Mouse (Mus musculus): ENCODE data around the gene Rapgef5. TPM values are rescaled to one million over a fixed set of nuclear protein-coding genes. Genes with fewer than 3 reads are reported as not detected.

Gene Rapgef5
- polyA plus RNA-seq, 1 experiment = 5.2 TPM

GRCm38 (mm10) chr12:117658821-117659220 lies 142.5 kb downstream of the Rapgef5 start:
- no peak for DNase-seq (ENCODE audit: low read depth, low spot score)
- 77% methylated on average over 6 of the region's 6 CpGs for whole genome bisulfite sequencing

GRCm38 (mm10) chr12:117660361-117660760 lies 144.1 kb downstream of the Rapgef5 start:
- no peak for DNase-seq (ENCODE audit: low read depth, low spot score)
- WGBS = 69% methylated on average over 4 of the region's 4 CpGs

- 77% methylated on average over 6 of the region's 6 CpGs for WGBS
- no peak for DNase-seq (ENCODE audit: low read depth, low spot score)
Observed at GRCm38 (mm10) chr12:117661871-117662270, 145.6 kb downstream of the Rapgef5 start.

GRCm38 (mm10) chr12:117663637-117664036 lies 147.4 kb downstream of the Rapgef5 start:
- no peak for DNase-seq (ENCODE audit: low read depth, low spot score)
- 61% methylated on average over 5 of the region's 5 CpGs for WGBS

- WGBS = 81% methylated on average over 5 of the region's 5 CpGs
Observed at GRCm38 (mm10) chr12:117664644-117665043, 148.4 kb downstream of the Rapgef5 start.

GRCm38 (mm10) chr12:117666391-117666790 lies 150.1 kb downstream of the Rapgef5 start:
- WGBS = 96% methylated on average over 3 of the region's 3 CpGs
- DNase-seq (ENCODE audit: low read depth, low spot score) = no peak

More at GRCm38 (mm10) chr12:117664644-117665043, 148.4 kb downstream of the Rapgef5 start:
- DNase-seq (ENCODE audit: low read depth, low spot score) = no peak

GRCm38 (mm10) chr12:117669610-117670400 lies 153.5 kb downstream of the Rapgef5 start:
- 80% methylated on average over 10 of the region's 10 CpGs for WGBS
- DNase-seq (ENCODE audit: low read depth, low spot score) = no peak

GRCm38 (mm10) chr12:117673188-117673587 lies 156.9 kb downstream of the Rapgef5 start:
- WGBS = 68% methylated on average over 2 of the region's 2 CpGs

GRCm38 (mm10) chr12:117674511-117674910 lies 158.2 kb downstream of the Rapgef5 start:
- 99% methylated on average over 2 of the region's 2 CpGs for WGBS

More at GRCm38 (mm10) chr12:117673188-117673587, 156.9 kb downstream of the Rapgef5 start:
- no peak for DNase-seq (ENCODE audit: low read depth, low spot score)

GRCm38 (mm10) chr12:117676265-117676664 lies 160.0 kb downstream of the Rapgef5 start:
- DNase-seq (ENCODE audit: low read depth, low spot score) = peak; percentile 10
- WGBS = 44% methylated on average over 4 of the region's 4 CpGs

More at GRCm38 (mm10) chr12:117674511-117674910, 158.2 kb downstream of the Rapgef5 start:
- no peak for DNase-seq (ENCODE audit: low read depth, low spot score)

- WGBS = 68% methylated on average over 3 of the region's 3 CpGs
- no peak for DNase-seq (ENCODE audit: low read depth, low spot score)
Observed at GRCm38 (mm10) chr12:117678916-117679315, 162.6 kb downstream of the Rapgef5 start.

- 48% methylated on average over 4 of the region's 4 CpGs for WGBS
- no peak for DNase-seq (ENCODE audit: low read depth, low spot score)
Observed at GRCm38 (mm10) chr12:117679795-117680194, 163.5 kb downstream of the Rapgef5 start.

GRCm38 (mm10) chr12:117681273-117681672 lies 165.0 kb downstream of the Rapgef5 start:
- 90% methylated on average over 4 of the region's 4 CpGs for WGBS
- no peak for DNase-seq (ENCODE audit: low read depth, low spot score)

- WGBS = 67% methylated on average over 2 of the region's 2 CpGs
- no peak for DNase-seq (ENCODE audit: low read depth, low spot score)
Observed at GRCm38 (mm10) chr12:117683377-117683776, 167.1 kb downstream of the Rapgef5 start.

GRCm38 (mm10) chr12:117683984-117684383 lies 167.7 kb downstream of the Rapgef5 start:
- DNase-seq (ENCODE audit: low read depth, low spot score) = no peak
- whole genome bisulfite sequencing = 74% methylated on average over 3 of the region's 3 CpGs

- 65% methylated on average over 3 of the region's 3 CpGs for WGBS
- no peak for DNase-seq (ENCODE audit: low read depth, low spot score)
Observed at GRCm38 (mm10) chr12:117684788-117685187, 168.5 kb downstream of the Rapgef5 start.

- no peak for DNase-seq (ENCODE audit: low read depth, low spot score)
Observed at GRCm38 (mm10) chr12:117685336-117685735, 169.1 kb downstream of the Rapgef5 start.

GRCm38 (mm10) chr12:117686732-117687131 lies 170.5 kb downstream of the Rapgef5 start:
- no peak for DNase-seq (ENCODE audit: low read depth, low spot score)
- WGBS = 85% methylated on average over 3 of the region's 3 CpGs

- WGBS = 57% methylated on average over 32 of the region's 32 CpGs
- no peak for DNase-seq (ENCODE audit: low read depth, low spot score)
Observed at GRCm38 (mm10) chr12:117688655-117689548, 172.6 kb downstream of the Rapgef5 start.

- 77% methylated on average over 5 of the region's 5 CpGs for WGBS
- no peak for DNase-seq (ENCODE audit: low read depth, low spot score)
Observed at GRCm38 (mm10) chr12:117691336-117691735, 175.1 kb downstream of the Rapgef5 start.
